Mouse (Mus musculus) gastrocnemius, adult 2 months (tissue): Measurements from ENCODE around the gene Ift74. TPM values are rescaled to one million over a fixed set of nuclear protein-coding genes. Genes with fewer than 3 reads are reported as not detected.

ENCODE experiments used
- DNase-seq: peaks from one replicate; pipeline ENCODE4 v3.0.0; 2022
- H3K27ac ChIP-seq: fragments of 200-600 bp; 2 replicates; pipeline ENCODE4 v1.8.1; 2022; ENCODE audit warnings: mild to moderate bottlenecking
- H3K4me3 ChIP-seq: fragments of 200-600 bp; 2 replicates; pipeline ENCODE4 v1.8.1; 2022; ENCODE audit warnings: mild to moderate bottlenecking, moderate library complexity
- CTCF ChIP-seq: fragments of 200-600 bp; IDR thresholded peaks from 2 replicates; pipeline ENCODE4 v1.8.1; 2022; ENCODE audit warnings: antibody characterized with exemption, mild to moderate bottlenecking, moderate library complexity
- intact Hi-C: fragments of 180-260 bp; cut with DNase I; formaldehyde crosslinking; loops from one replicate; pipeline ENCODE4 v1.15.1; 2025
- long read RNA-seq, 2 experiments: library from polyadenylated mRNA; stranded (forward); transcript quantifications; one replicate each; pipeline ENCODE4 v2.0.0; 2021
- total RNA-seq, 2 experiments: library from RNA; stranded (reverse); gene quantifications; 2 replicates each; pipeline ENCODE4 v1.2.3; 2021

The Ift74 gene
- 1 to 10 TPM; 4.7 to 8.5 TPM for total RNA-seq
- long read RNA-seq, experiment 1, transcript Ift74-201 (20 exons, 2,139 nt): major isoform, 12 of 12 reads
- long read RNA-seq, experiment 1, partial matches to known transcripts: 0 of 12 reads
- long read RNA-seq, experiment 1, other reads (novel, unspliced or antisense): 0 of 12 reads
- long read RNA-seq, experiment 2, transcript Ift74-201 (20 exons, 2,139 nt): major isoform, 6 of 10 reads
- long read RNA-seq, experiment 2, partial matches to known transcripts: 0 of 10 reads
- long read RNA-seq, experiment 2, other reads (novel, unspliced or antisense): 4 of 10 reads

DNA sequence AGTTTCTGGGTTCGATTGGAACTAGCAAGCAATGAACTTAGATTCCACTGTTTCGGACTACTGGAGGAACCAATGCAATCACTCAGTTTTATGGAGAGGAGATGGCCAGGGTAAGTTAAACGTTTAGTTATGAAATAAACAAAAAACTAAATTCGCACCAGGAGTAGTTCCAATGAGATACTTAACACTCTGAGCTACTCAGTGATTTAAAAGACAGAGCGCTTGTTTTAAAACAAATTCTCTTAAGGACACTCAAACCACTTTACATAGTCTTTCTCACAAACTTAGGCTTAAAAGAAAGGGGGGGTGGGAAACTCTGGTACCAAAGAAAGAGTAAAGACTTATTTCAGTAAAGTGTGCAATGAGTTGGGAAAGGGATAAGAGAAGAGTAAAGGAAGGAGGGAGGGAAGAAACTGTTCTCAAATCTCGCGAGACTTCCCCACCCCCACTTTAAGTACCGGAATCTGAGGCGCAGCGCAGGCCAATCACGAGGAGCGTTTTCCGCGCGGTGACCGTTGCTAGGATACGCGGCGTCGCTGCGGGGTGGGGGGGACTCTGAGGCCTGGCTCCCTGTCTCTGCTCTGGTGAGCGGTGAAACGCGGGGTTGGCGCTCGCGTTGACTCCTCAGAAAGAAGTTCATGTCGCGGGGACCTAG is at the start of gene Ift74:
Gene Ift74 (plus strand): TSS at position 520 of the 655 bp plus-strand sequence.
- TF ChIP-seq CTCF: no peak
- DNase-seq: peak; percentile 96
- H3K4me3 ChIP-seq: peak within 1 kb of the TSS; percentile 88
- intact Hi-C loops: no loop called here
- peak within 1 kb of the TSS; percentile 87 for H3K27ac ChIP-seq

DNA sequence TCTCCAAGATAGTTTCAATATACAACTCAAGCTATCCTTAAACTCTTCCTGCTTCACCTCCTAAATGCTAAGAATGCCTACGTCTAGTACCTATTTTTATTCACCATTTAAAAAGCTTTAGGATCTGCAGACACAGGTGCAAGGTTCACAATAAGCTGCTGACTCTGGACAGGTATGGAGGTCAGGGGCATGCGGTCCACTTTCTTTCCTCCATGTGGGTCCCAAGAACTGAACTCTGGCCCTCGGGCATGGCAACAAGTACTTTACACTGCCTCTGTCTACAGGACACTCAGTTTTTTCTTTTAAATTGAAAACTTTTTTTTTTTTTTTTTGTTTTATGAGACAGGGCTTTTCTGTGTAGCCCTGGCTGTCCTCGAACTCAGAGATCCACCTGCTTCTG is 41.6 kb upstream of the Ift74 start:
- Histone ChIP-seq H3K27ac (no peak overlapping the region), H3K4me3 (no peak overlapping the region)
- intact Hi-C loops: loop anchor here (10.0 kb wide), 1 partner anchor 382 kb away; no protein-coding TSS in a partner anchor
- DNase-seq: no peak
- TF ChIP-seq CTCF: no peak

DNA sequence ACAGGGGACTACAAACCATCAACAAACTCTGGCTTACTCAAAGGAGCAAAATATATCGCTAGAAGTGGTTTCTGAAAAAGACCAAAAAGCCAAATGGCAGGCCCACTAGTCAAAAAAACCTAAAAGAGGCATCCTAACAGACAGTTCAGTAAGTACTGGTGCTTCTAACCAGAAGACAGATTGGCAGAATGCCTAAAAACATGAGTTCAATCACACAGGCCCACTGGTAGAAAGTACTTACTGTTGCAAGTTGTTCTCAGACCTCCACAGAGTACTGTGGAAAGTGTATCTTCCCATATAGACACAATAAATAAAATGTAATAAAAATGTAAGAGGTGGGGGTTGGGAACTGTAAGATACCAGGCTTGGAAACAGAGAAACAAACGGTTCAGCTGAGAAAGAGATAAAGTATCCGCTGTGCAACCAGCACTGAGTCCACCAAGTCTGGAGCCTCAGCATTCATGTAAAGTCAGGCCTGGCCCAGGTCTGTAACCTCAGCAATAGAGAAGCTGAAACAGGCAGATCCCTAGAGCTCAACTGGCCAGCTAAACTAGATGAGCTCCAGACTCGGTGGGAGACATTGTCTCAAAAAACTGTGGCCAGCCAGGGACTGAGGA is 22.4 kb upstream of the Ift74 start:
- no peak for TF ChIP-seq CTCF
- intact Hi-C loops: no loop called here
- DNase-seq: no peak
- Histone ChIP-seq H3K4me3 (no peak overlapping the region), H3K27ac (no peak overlapping the region)

DNA sequence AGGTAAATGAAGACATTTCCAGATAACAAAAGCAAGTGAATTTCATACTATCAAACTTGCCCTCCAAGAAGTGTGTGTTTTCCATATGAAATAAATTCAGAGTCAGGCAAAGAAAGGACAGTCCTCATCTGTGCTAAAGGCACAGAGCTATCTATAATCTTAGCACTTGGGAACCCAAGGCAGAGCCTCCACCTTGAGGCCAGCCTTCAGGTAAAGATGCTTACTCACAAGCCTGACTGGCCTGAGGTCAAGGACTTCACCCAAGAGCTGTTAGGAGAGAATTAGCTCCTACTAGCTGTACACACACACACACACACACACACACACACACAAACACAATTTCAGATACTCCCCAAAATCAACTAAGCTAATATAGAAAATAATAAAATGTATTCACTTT is 21.6 kb upstream of the Ift74 start:
- no peak overlapping the region for H3K27ac ChIP-seq
- TF ChIP-seq CTCF: no peak
- no peak overlapping the region for H3K4me3 ChIP-seq
- DNase-seq: no peak
- intact Hi-C loops: no loop called here

DNA sequence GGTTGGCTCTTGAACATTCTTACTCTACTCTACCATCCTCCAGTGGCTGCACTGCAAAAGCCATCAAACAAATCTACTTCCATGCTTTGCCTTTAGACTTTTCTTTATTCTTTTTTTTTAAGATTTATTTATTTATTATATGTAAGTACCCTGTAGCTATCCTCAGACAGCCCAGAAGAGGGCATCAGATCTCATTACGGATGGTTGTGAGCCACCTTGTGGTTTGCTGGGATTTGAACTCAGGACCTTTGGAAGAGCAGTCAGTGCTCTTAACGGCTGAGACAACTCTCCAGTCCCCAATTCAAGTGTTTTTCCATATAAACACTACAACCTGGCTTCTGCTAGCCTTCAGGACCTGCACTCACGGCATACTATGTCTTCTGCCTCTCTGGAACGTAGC is 12.9 kb upstream of the Ift74 start:
- H3K4me3 ChIP-seq: no peak overlapping the region
- TF ChIP-seq CTCF: peak; percentile 26; the same call in 1 of the 2 replicates
- intact Hi-C loops: loop anchor here (5.0 kb wide), 1 partner anchor 44 kb away; the partner anchor contains the start of genes Caap1 and Gm10306
- no peak overlapping the region for H3K27ac ChIP-seq
- DNase-seq: no peak

DNA sequence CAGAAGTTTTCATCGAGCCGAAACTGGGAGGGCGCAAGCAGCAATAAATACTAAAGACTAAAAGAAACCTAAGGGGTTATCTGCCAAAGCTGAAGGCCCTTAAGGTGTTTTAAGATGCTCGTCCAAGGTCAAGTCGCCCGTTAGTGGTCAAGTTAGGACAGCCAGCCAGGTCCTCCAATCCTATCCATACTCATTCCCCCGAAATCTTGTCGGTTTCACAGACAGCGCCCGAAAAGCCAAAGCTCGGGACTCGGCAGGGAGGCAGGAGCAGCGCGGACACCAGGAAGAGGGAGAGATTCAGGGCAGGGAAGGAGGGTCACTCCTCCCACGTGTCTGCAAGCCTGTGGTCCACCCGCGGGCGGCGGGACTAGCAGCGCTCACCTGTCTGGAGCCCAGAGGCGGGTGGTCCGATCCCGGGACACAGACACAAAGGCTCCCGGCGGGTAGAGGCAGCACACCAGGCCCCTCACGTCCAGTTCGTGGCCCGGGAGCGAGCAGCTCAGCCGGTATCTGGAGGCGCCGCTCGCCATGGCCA is 11.7 kb upstream of the Ift74 start:
- DNase-seq: no peak
- peak overlapping the region; percentile 75 for H3K4me3 ChIP-seq
- no peak for TF ChIP-seq CTCF
- H3K27ac ChIP-seq: peak overlapping the region; percentile 98
- intact Hi-C loops: loop anchor here (5.0 kb wide), 1 partner anchor 45 kb away; the partner anchor contains the start of genes Caap1 and Gm10306

DNA sequence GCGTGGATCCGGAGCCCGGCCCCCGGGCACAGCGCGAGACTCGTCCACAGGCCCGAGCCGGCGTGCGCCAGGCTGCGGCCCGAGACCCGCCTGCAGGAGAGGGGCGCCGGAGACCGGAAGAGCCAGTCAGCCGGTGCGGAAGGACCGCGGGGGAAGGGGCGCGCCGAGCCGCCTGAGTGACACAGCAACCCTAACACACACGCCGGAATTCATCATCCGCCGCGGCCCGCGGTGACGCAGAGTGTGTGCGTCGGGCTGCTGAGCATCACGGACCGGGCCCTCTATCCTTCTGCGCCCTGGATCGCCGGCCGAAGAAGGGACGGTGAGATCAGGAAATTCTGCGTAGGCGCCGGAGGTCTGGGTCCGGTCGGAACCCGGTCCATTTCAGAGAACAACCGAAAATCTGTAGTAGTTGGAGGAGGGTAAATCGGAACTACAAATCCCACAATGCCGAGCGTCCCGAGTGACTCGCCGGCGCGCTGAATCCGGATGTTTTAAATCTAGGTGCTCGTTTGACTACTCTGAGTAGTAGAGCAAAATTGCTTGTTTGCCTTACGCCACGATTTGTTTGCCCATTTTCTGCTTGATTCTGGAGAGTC is 11.2 kb upstream of the Ift74 start, which contains the start of gene Plaa:
Gene Plaa (minus strand): TSS at position 214 of the 599 bp plus-strand sequence.
- no peak for TF ChIP-seq CTCF
- H3K27ac ChIP-seq: peak within 1 kb of the TSS; percentile 98
- intact Hi-C loops: loop anchor here (5.0 kb wide), 1 partner anchor 46 kb away; the partner anchor contains the start of genes Caap1 and Gm10306
- H3K4me3 ChIP-seq: peak within 1 kb of the TSS; percentile 75
- DNase-seq: peak; percentile 92

DNA sequence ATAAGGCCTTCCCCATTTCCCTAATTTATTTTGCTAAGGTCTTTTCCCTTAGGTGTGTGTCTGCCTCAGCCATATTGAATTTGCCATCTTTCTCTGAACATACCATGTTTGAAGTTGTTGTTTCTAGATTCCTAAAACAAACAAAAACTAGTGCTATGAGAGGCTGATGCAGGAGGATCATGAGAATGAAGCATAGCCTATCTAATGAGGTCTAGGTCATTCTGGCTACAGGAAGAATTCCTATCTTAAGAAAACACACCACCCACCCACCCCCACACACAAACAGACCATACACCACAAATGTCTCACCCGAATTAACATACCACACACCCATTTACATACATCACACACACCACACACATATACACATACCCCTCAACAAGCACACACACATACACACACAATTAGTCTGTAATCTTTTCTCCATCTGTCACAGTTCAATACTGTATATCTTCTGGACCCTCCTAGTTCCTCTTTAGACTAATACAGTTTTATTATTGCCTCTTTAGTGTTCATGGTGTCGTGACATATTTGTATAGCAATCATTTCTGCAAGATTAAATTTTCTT is 9.8 kb upstream of the Ift74 start:
- TF ChIP-seq CTCF: no peak
- no peak for DNase-seq
- Histone ChIP-seq H3K4me3 (no peak overlapping the region), H3K27ac (no peak overlapping the region)
- intact Hi-C loops: loop anchor here (5.0 kb wide), 1 partner anchor 47 kb away; the partner anchor contains the start of genes Caap1 and Gm10306

DNA sequence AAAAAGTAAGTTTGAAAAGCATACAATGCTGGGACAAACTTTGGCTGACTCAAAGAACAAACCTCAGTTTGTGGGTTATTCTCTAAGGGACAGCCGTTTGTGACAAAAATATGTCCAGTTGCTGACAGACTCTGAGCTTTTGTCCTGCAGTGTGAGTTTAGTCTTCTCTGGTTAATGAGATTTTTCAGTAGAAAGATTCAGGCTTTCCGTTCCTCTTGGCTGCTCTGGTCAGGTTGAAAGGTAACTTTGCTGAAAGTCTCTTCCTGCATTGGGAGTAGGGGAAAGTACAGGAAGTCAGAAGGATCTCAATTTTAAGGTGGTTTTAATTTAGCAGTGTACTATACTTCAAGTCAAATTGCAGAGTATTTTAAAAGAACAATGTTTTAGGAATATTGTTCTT is 8.7 kb upstream of the Ift74 start:
- no peak for DNase-seq
- Histone ChIP-seq H3K27ac (no peak overlapping the region), H3K4me3 (no peak overlapping the region)
- intact Hi-C loops: no loop called here
- no peak for TF ChIP-seq CTCF

DNA sequence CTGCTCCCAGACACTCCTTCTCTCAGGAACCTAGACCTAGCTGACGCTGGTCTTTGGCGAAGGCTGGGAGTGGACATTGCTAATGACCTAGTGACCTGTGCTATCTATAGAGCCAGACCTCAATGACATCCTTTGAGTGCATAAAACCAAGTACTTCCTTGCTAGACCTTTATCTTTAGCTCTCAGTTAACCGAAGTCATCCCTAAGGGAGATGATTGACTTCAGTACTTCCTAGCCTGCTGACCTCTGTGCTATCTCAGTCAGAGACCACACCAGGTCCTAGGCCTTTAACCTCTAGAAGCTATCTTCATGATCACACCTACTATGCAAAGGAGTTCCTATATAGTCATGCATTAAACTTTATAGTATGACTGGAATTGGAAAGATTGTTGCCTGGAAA is 4.0 kb upstream of the Ift74 start:
- no peak for DNase-seq
- Histone ChIP-seq H3K4me3 (no peak overlapping the region), H3K27ac (no peak overlapping the region)
- intact Hi-C loops: no loop called here
- no peak for TF ChIP-seq CTCF

DNA sequence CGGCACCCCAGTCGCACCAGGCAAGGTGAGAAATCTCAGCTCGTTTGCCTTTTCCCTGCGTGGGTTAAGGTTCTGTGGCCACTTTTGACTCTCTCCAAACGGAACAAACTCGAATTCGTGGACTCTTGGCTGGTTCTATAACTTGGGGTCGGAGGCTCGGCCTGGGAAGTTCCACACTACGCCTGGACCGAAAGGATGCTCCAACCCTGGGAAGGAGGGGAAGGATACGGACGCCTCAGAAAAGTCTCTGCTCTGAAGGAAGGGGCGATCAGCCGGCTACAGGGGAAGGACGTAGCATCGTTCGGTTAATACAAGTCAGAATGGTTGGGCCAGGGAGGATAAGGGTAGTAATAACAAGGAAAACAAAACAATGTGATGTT is 326 bp downstream of the Ift74 start:
- DNase-seq: no peak
- no peak for TF ChIP-seq CTCF
- peak overlapping the region; percentile 87 for H3K27ac ChIP-seq
- intact Hi-C loops: no loop called here
- peak overlapping the region; percentile 88 for H3K4me3 ChIP-seq

DNA sequence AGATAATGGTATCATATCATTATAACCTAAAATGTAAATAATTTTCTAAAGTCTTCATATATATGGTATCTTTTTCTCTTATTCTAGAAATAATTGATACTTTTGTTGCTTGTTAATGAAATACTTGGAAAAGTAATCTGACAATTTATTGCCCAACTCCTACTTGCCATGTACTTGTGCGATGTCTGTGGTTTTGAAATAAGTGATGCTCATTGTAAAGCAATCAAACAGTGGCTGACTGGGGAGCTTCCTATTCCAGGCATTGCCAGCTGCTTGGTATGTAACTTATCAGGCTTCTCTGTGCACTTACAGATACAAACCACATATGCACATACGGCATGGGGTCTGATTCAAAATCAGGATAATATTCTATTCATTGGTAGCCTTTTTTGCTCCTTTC is 5.8 kb downstream of the Ift74 start:
- no peak overlapping the region for H3K27ac ChIP-seq
- no peak overlapping the region for H3K4me3 ChIP-seq
- intact Hi-C loops: no loop called here
- no peak for TF ChIP-seq CTCF
- no peak for DNase-seq
